Mouse (Mus musculus) gastrocnemius, adult 2 months (tissue): ENCODE measurements at regions not wholly inside any gene's neighbourhood (a gene's known extent, or its start where the extent isn't known, plus 50 kb on each side); places are given as distances from the start of the nearest gene placed in this dataset.
A peak's percentile ranks its signal among the peaks of the same experiment; 100 is the strongest.
"Not testable (repeated sequence)": the region's sequence is repeated elsewhere in the genome, so short reads cannot be mapped to it uniquely, and the experiment has no call there.

ENCODE experiments used
- DNase-seq: peaks from one replicate; pipeline ENCODE4 v3.0.0; 2022
- H3K27ac ChIP-seq: fragments of 200-600 bp; 2 replicates; pipeline ENCODE4 v1.8.1; 2022; ENCODE audit warnings: mild to moderate bottlenecking
- H3K4me3 ChIP-seq: fragments of 200-600 bp; 2 replicates; pipeline ENCODE4 v1.8.1; 2022; ENCODE audit warnings: mild to moderate bottlenecking, moderate library complexity
- CTCF ChIP-seq: fragments of 200-600 bp; IDR thresholded peaks from 2 replicates; pipeline ENCODE4 v1.8.1; 2022; ENCODE audit warnings: antibody characterized with exemption, mild to moderate bottlenecking, moderate library complexity
- intact Hi-C: fragments of 180-260 bp; cut with DNase I; formaldehyde crosslinking; loops from one replicate; pipeline ENCODE4 v1.15.1; 2025

DNA sequence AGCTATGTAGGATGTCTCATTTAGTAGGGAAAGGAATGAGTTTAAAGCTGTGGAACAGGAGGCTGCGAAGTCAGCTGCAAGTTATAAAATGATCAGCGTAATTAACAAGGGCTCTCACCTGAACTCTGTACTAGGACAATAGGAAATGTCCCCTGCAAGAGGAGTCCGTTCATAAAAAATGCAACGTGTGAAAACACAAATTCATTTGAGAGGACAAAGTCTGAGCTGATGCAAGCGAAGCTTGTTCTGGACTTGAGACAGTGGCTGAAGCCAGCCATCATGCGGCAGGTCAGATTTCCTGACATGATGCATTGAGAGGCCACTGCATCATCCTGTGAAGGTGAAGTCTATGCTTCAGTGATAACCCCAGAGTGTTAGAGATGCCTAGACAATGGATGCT lies 232.5 kb downstream of the Dad1 start:
- intact Hi-C loops, result no loop called here
- no peak overlapping the region for H3K27ac ChIP-seq
- DNase-seq, result no peak
- no peak for TF ChIP-seq CTCF
- no peak overlapping the region for H3K4me3 ChIP-seq

GRCm38 (mm10) chr14:54014628-54015027 lies 239.3 kb downstream of the Dad1 start:
- H3K27ac ChIP-seq, result no peak overlapping the region
- H3K4me3 ChIP-seq, result no peak overlapping the region
- intact Hi-C loops, result no loop called here
- no peak for TF ChIP-seq CTCF
- DNase-seq, result no peak

GRCm38 (mm10) chr14:54002083-54002482 lies 251.8 kb downstream of the Dad1 start:
- no peak for TF ChIP-seq CTCF
- no peak overlapping the region for H3K4me3 ChIP-seq
- intact Hi-C loops, result no loop called here
- DNase-seq, result no peak
- H3K27ac ChIP-seq, result no peak overlapping the region

- H3K27ac ChIP-seq, result no peak overlapping the region
- intact Hi-C loops, result no loop called here
- DNase-seq, result no peak
- no peak overlapping the region for H3K4me3 ChIP-seq
- TF ChIP-seq CTCF, result no peak
Measured at GRCm38 (mm10) chr14:54000527-54000926, 253.4 kb downstream of the Dad1 start.

DNA sequence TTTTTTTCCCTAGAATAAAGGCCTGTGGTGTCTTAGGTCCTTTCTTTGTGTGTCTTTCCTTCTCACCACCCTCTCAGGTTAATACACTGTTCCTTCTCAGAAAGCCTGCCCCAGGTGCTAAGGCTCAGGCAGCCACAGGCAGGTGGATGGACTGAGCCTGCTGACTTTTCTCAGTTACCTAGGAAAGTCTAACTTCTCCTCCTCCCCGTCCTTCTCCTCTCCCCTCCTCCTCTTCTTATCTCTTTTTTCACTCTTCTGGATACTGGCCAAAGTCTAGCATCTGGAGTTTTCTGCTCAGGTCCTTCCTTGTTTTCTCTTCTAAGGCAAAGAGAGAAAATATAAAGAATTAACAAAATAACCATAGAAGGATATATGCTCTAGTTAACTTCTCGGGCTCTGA lies 260.5 kb downstream of the Dad1 start:
- Histone ChIP-seq H3K27ac (no peak overlapping the region), H3K4me3 (no peak overlapping the region)
- DNase-seq, result no peak
- TF ChIP-seq CTCF, result no peak
- intact Hi-C loops, result no loop called here

GRCm38 (mm10) chr14:53992712-53993286 lies 261.1 kb downstream of the Dad1 start:
- no peak for DNase-seq
- TF ChIP-seq CTCF, result no peak
- Histone ChIP-seq H3K27ac (no peak overlapping the region), H3K4me3 (no peak overlapping the region)
- intact Hi-C loops, result no loop called here

DNA sequence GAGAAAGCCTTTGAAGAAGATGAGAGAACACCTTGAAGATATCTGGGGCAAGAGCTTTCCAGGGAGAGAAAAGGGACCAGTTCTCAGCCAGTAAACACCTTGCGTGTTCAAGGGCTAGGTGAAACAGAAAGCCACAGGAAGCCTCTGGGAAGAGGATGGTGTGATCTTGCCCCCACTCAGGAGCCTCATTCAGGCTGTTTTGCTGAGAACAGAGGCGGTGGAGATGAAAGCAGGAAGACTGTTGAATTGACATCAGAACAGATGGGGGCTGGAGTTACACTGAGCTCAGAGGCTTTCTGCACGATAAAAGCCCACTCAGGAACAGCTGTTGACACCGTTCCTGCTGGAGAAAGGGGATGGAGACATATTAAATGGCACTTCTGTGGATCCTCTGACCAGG lies 262.5 kb downstream of the Dad1 start:
- DNase-seq, result no peak
- TF ChIP-seq CTCF, result no peak
- Histone ChIP-seq H3K27ac (no peak overlapping the region), H3K4me3 (no peak overlapping the region)
- intact Hi-C loops, result no loop called here

- intact Hi-C loops, result no loop called here
- Histone ChIP-seq H3K27ac (no peak overlapping the region), H3K4me3 (no peak overlapping the region)
- no peak for TF ChIP-seq CTCF
- no peak for DNase-seq
Measured at GRCm38 (mm10) chr14:53980771-53981170, 273.1 kb downstream of the Dad1 start.

- intact Hi-C loops, H3K4me3 ChIP-seq, H3K27ac ChIP-seq, DNase-seq: not testable (repeated sequence)
Measured at GRCm38 (mm10) chr14:53961426-53961825, 292.5 kb downstream of the Dad1 start.

DNA sequence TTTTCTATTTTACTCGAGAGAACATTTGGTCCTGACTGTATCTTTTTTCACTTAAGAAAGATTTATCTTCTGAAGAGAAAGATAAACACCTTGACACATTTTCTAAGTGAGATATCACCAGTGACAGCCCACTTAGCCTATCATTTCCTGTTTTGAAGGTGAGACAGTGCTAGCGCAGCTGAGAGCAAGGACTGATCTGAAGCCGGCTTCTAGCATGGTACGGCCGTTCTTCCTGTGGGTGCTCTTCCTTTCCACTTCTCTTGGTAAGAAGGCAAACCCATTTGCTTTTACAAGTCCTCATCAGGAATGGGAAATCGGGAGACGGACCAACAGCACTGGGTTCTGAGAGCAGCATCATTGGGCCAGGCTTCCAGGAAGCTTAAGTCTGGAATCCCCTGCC lies 293.1 kb downstream of the Dad1 start:
- no peak for TF ChIP-seq CTCF
- Histone ChIP-seq H3K4me3 (no peak overlapping the region), H3K27ac (no peak overlapping the region)
- no peak for DNase-seq
- intact Hi-C loops, result no loop called here

GRCm38 (mm10) chr14:53935791-53936231 lies 318.1 kb downstream of the Dad1 start:
- H3K27ac ChIP-seq, intact Hi-C loops, H3K4me3 ChIP-seq: not testable (repeated sequence)
- DNase-seq, result peak; percentile 76

DNA sequence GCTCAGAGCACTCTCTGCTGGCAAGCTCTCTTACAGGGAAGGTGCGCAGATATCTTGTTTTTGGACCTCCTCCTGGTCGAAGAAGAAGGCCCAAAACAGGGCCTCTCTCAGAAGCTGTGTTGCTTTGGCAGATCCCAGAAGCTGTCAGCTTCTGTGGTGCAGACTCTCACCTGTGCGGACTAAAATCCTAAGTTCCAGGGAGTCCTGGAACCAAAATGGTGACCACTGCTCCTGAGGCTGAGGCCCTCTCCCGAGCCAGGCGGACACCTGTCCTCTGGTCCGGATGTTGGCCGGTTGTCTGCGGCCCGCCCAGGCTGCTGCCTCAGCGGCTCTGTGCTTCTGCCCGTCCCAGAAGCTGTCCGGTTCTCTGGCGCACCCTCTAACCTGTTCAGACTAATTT lies 318.6 kb downstream of the Dad1 start:
- peak; percentile 56 for DNase-seq
- intact Hi-C loops, H3K27ac ChIP-seq, H3K4me3 ChIP-seq: not testable (repeated sequence)

DNA sequence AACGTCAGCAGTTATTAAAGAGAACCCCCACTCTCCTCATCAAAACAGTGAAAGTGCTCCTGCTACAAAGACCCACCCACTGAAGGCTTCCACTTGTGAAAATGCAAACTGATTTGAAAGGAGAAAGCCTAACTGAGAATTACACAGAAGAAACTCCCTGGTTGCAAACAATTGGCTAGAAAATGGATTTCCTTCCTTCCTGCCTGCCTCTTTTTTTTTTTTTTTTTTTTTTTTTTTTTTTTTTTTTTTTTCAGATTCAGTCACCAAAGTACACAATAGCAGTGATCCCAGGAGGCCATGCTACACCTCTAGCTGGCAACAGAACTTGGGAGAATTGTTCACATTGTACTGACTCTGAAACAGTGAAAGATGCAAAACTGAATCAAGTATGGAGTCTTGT lies 343.0 kb downstream of the Dad1 start:
- TF ChIP-seq CTCF, result no peak
- DNase-seq, result no peak
- Histone ChIP-seq H3K4me3 (no peak overlapping the region), H3K27ac (no peak overlapping the region)
- intact Hi-C loops, result no loop called here

GRCm38 (mm10) chr14:53904578-53904977 lies 349.3 kb downstream of the Dad1 start:
- TF ChIP-seq CTCF, result no peak
- no peak for DNase-seq
- intact Hi-C loops, result no loop called here

DNA sequence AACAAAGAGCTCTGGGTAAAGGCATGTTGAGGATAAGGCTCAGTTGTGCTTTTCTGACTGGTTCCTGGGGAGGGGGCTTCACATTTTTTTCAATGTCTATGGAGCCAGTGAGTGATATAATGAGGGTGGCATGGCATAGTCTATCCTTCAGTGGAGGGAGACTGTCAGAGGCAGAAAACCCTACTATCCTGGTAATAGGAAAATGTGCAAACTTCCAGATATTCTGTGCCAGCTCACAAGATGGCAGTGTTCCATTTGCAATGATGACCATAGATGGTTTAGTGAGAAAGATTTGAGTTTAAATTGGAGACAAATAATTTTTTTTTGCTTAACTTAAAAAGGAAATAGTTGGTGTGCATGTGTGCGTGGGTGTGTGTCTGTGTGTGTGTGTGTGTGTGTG lies 352.8 kb downstream of the Dad1 start:
- intact Hi-C loops, result no loop called here
- no peak overlapping the region for H3K4me3 ChIP-seq

More at GRCm38 (mm10) chr14:53904578-53904977, 349.3 kb downstream of the Dad1 start:
- Histone ChIP-seq H3K4me3 (no peak overlapping the region), H3K27ac (no peak overlapping the region)

More for the DNA sequence above, 352.8 kb downstream of the Dad1 start:
- no peak for DNase-seq
- no peak overlapping the region for H3K27ac ChIP-seq
- no peak for TF ChIP-seq CTCF
